Mouse (Mus musculus): ENCODE measurements around the gene Ap2b1. TPM values are rescaled to one million over a fixed set of nuclear protein-coding genes. Genes with fewer than 3 reads are reported as not detected.

The Ap2b1 gene
- polyA plus RNA-seq, 1 experiment, result 130 TPM

DNA sequence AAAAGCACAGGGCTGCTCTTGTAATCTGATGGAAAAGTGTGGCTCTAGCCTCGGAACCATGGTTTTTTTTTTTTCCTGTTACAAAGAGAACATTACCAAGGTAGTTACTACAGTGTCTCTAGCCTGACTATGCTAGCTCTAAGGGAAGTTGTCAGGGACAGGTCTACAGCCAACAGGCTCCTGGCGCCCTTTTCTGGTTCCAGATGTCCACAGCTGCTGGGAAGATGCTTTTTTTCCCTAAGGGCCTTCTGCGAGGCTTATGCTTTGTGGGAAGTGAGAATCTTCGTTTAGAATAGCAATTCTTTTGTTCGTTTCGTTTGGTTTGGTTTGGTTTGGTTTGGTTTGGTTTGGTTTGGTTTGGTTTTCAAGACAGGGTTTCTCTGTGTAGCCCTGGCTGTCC, 19.1 kb upstream of the Ap2b1 start:
- TF ChIP-seq CTCF (IDR thresholded peaks at IDR 0.05; ENCODE audit: extremely low read depth, insufficient read depth, low read length), result no peak
- no peak for TF ChIP-seq POLR2A (IDR thresholded peaks at IDR 0.05; ENCODE audit: extremely low read depth, insufficient read depth, low read length)
- H3K4me1 ChIP-seq (ENCODE audit: control insufficient read depth, insufficient read depth, low read length), result no peaks in the 10 kb centered on the region
- H3K27ac ChIP-seq (ENCODE audit: insufficient read depth, low read length), result no peak overlapping the region
- no peak overlapping the region for H3K4me3 ChIP-seq (ENCODE audit: insufficient read depth, low read length)

- no peak for TF ChIP-seq POLR2A (IDR thresholded peaks at IDR 0.05; ENCODE audit: extremely low read depth, insufficient read depth, low read length)
- Histone ChIP-seq H3K4me1 (ENCODE audit: control insufficient read depth, insufficient read depth, low read length) (no peaks in the 10 kb centered on the region), H3K27ac (ENCODE audit: insufficient read depth, low read length) (no peak overlapping the region), H3K4me3 (ENCODE audit: insufficient read depth, low read length) (no peak overlapping the region)
Observed at GRCm38 (mm10) chr11:83282084-83282483, 16.7 kb upstream of the Ap2b1 start.

GRCm38 (mm10) chr11:83285627-83286026, 13.2 kb upstream of the Ap2b1 start:
- H3K27ac ChIP-seq (ENCODE audit: insufficient read depth, low read length), result no peak overlapping the region
- TF ChIP-seq CTCF (IDR thresholded peaks at IDR 0.05; ENCODE audit: extremely low read depth, insufficient read depth, low read length), result no peak
- no peak for TF ChIP-seq POLR2A (IDR thresholded peaks at IDR 0.05; ENCODE audit: extremely low read depth, insufficient read depth, low read length)

GRCm38 (mm10) chr11:83286566-83286965, 12.3 kb upstream of the Ap2b1 start, which contains the start of gene Slfn14:
TSS of gene Slfn14 (minus strand) at chr11:83286726.
- Histone ChIP-seq H3K27ac (ENCODE audit: insufficient read depth, low read length) (no peak within 1 kb of the TSS), H3K4me1 (ENCODE audit: control insufficient read depth, insufficient read depth, low read length) (peaks cover 2% of the 10 kb centered on the region; the same call in 1 of the 2 replicates), H3K4me3 (ENCODE audit: insufficient read depth, low read length) (no peak within 1 kb of the TSS)
- TF ChIP-seq CTCF (IDR thresholded peaks at IDR 0.05; ENCODE audit: extremely low read depth, insufficient read depth, low read length) (no peak), POLR2A (IDR thresholded peaks at IDR 0.05; ENCODE audit: extremely low read depth, insufficient read depth, low read length) (no peak)

More at GRCm38 (mm10) chr11:83285627-83286026, 13.2 kb upstream of the Ap2b1 start:
- Histone ChIP-seq H3K4me3 (ENCODE audit: insufficient read depth, low read length) (no peak overlapping the region), H3K4me1 (ENCODE audit: control insufficient read depth, insufficient read depth, low read length) (no peaks in the 10 kb centered on the region)

DNA sequence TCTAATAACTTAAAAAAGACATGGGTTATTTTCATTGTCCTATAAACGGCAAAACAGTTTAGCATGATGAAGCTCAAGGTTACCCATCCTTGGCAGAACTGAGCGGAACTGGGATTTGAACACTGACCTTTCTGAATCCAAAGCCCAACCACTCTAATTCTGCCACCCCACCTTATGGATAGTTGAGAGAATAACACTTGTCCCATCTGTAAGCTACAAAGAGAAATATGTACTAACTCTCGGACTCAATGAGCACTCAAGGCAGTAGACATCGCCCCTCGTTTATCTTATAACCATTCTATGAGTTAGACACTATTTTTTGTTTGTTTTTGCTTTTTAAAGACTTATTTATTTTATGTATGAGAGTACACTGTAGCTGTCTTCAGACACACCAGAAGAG, 9.8 kb upstream of the Ap2b1 start:
- Histone ChIP-seq H3K27ac (ENCODE audit: insufficient read depth, low read length) (no peak overlapping the region), H3K4me1 (ENCODE audit: control insufficient read depth, insufficient read depth, low read length) (peaks cover 2% of the 10 kb centered on the region; the same call in 1 of the 2 replicates), H3K4me3 (ENCODE audit: insufficient read depth, low read length) (no peak overlapping the region)
- no peak for TF ChIP-seq CTCF (IDR thresholded peaks at IDR 0.05; ENCODE audit: extremely low read depth, insufficient read depth, low read length)
- TF ChIP-seq POLR2A (IDR thresholded peaks at IDR 0.05; ENCODE audit: extremely low read depth, insufficient read depth, low read length), result no peak

GRCm38 (mm10) chr11:83289633-83290032, 9.2 kb upstream of the Ap2b1 start:
- Histone ChIP-seq H3K4me3 (ENCODE audit: insufficient read depth, low read length) (no peak overlapping the region), H3K27ac (ENCODE audit: insufficient read depth, low read length) (no peak overlapping the region), H3K4me1 (ENCODE audit: control insufficient read depth, insufficient read depth, low read length) (peaks cover 2% of the 10 kb centered on the region; the same call in 1 of the 2 replicates)
- TF ChIP-seq POLR2A (IDR thresholded peaks at IDR 0.05; ENCODE audit: extremely low read depth, insufficient read depth, low read length) (no peak), CTCF (IDR thresholded peaks at IDR 0.05; ENCODE audit: extremely low read depth, insufficient read depth, low read length) (no peak)

GRCm38 (mm10) chr11:83291375-83292250, 7.2 kb upstream of the Ap2b1 start:
- Histone ChIP-seq H3K4me1 (ENCODE audit: control insufficient read depth, insufficient read depth, low read length) (peaks cover 3% of the 10 kb centered on the region; the same call in 1 of the 2 replicates), H3K4me3 (ENCODE audit: insufficient read depth, low read length) (peak overlapping the region; percentile 68)

GRCm38 (mm10) chr11:83292251-83292587, 6.6 kb upstream of the Ap2b1 start:
- Histone ChIP-seq H3K27ac (ENCODE audit: insufficient read depth, low read length) (no peak overlapping the region), H3K4me1 (ENCODE audit: control insufficient read depth, insufficient read depth, low read length) (peaks cover 3% of the 10 kb centered on the region; the same call in 1 of the 2 replicates), H3K4me3 (ENCODE audit: insufficient read depth, low read length) (peak overlapping the region; percentile 68)
- TF ChIP-seq POLR2A (IDR thresholded peaks at IDR 0.05; ENCODE audit: extremely low read depth, insufficient read depth, low read length), result no peak
- TF ChIP-seq CTCF (IDR thresholded peaks at IDR 0.05; ENCODE audit: extremely low read depth, insufficient read depth, low read length), result no peak

More at GRCm38 (mm10) chr11:83291375-83292250, 7.2 kb upstream of the Ap2b1 start:
- H3K27ac ChIP-seq (ENCODE audit: insufficient read depth, low read length), result no peak overlapping the region
- TF ChIP-seq CTCF (IDR thresholded peaks at IDR 0.05; ENCODE audit: extremely low read depth, insufficient read depth, low read length) (no peak), POLR2A (IDR thresholded peaks at IDR 0.05; ENCODE audit: extremely low read depth, insufficient read depth, low read length) (peak; percentile 91)

DNA sequence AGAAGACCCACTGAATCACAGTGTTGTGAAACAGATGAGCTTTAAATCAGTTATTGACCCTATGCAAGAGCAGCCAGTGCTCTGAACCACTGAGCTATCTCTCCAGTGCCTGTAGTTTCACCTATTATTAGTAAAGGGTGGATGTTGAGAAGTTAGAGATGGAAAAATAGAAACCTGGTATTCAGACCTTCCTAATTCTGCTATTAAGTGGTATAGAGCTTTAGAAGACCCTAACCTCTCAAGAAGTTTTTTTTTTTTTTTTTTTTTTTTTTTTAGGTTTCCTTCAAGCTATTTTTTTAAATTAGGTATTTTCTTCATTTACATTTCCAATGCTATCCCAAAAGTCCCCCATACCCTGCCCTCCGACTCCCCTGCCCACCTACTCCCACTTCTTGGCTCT, 5.6 kb upstream of the Ap2b1 start:
- Histone ChIP-seq H3K4me1 (ENCODE audit: control insufficient read depth, insufficient read depth, low read length) (peaks cover 3% of the 10 kb centered on the region; the same call in 1 of the 2 replicates), H3K4me3 (ENCODE audit: insufficient read depth, low read length) (no peak overlapping the region), H3K27ac (ENCODE audit: insufficient read depth, low read length) (no peak overlapping the region)
- TF ChIP-seq CTCF (IDR thresholded peaks at IDR 0.05; ENCODE audit: extremely low read depth, insufficient read depth, low read length), result no peak
- no peak for TF ChIP-seq POLR2A (IDR thresholded peaks at IDR 0.05; ENCODE audit: extremely low read depth, insufficient read depth, low read length)

- H3K27ac ChIP-seq (ENCODE audit: insufficient read depth, low read length), result no peak overlapping the region
- peaks cover 3% of the 10 kb centered on the region; the same call in 1 of the 2 replicates for H3K4me1 ChIP-seq (ENCODE audit: control insufficient read depth, insufficient read depth, low read length)
- TF ChIP-seq POLR2A (IDR thresholded peaks at IDR 0.05; ENCODE audit: extremely low read depth, insufficient read depth, low read length) (no peak), CTCF (IDR thresholded peaks at IDR 0.05; ENCODE audit: extremely low read depth, insufficient read depth, low read length) (no peak)
- H3K4me3 ChIP-seq (ENCODE audit: insufficient read depth, low read length), result no peak overlapping the region
Observed at GRCm38 (mm10) chr11:83294133-83294532, 4.7 kb upstream of the Ap2b1 start.
